Mouse (Mus musculus) G1E (cell line): ENCODE results near the gene Lce1e.

Experiments
- CTCF ChIP-seq: IDR thresholded peaks from 2 replicates; pipeline ENCODE4 v1.5.1; 2012; ENCODE audit warnings: low read depth, low read length, inconsistent platforms, mixed read lengths
- GATA1 ChIP-seq: IDR thresholded peaks from 2 replicates; pipeline ENCODE4 v1.6.1; 2012; ENCODE audit warnings: borderline replicate concordance, low read length, inconsistent platforms, mixed read lengths

GRCm38 (mm10) chr3:92670215-92670614, 38.7 kb downstream of the Lce1e start, which contains the start of gene Lce1a2:
- TF ChIP-seq GATA1 (no peak), CTCF (no peak)
